Mouse (Mus musculus) megakaryocyte progenitor cell, adult 5-6 weeks (primary cell): ENCODE measurements around the gene Mb. TPM values are rescaled to one million over a fixed set of nuclear protein-coding genes. Genes with fewer than 3 reads are reported as not detected.

Source experiments
- ATAC-seq: replicated peaks from 2 replicates; pipeline ENCODE4 v1.8.0; 2016; ENCODE audit warnings: mild to moderate bottlenecking, moderate TSS enrichment, inconsistent platforms; ENCODE audit not compliant: poor library complexity
- total RNA-seq, 2 experiments: library from RNA; stranded (forward) in 1 of 2; stranded (reverse) in 1 of 2; fragments of 157-497, 149-512 nt in 1 of 2; fragments of 200-1000 nt in 1 of 2; gene quantifications; 2 replicates each; pipeline versions ENCODE4 v1.2.3 to v1.2.4; 2015 to 2017

The Mb gene
- total RNA-seq (2015) (not detected in 2 replicates), total RNA-seq (2017) (not detected in 2 replicates)

DNA sequence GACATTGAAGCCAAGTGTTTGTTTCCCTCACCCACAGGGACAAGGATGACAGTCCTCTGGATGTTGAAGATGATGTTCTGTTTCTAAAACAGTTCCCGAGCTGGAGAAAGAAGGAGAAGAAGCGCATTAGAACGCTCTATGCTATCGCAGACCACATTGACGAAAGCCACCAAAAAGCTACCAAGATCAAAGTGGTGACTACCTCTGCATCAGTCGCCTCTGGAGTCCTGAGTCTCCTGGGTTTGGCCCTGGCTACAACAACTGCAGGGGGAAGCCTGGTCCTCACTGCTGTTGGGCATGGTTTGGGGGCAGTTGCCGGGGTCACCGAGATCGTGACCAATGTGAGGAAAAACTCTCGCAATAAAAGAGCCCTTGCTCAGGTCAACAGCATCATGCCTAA lies at the start of gene Mb:
Mb (minus strand) TSS at position 101 of the 400 bp plus-strand sequence.
- ATAC-seq: no peak

DNA sequence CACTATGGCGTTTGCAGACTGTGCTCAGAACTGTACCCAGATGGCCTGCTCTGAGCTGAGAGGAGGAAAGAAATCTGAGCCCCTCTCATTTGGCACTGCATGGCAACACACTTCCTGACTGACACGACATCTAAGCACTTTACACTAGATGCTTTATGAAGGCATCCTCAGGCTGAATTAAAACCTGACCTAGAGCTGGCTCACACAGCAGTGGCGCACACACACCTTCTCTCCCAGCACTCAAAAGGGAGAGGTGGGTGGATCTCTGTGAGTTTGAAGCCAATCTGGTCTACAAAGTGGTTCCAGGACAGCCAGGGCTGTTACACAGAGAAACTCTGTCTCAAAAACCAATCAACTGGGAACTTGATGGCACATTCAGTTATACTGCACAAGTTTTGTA lies 49.3 kb upstream of the Mb start:
- ATAC-seq: no peak

DNA sequence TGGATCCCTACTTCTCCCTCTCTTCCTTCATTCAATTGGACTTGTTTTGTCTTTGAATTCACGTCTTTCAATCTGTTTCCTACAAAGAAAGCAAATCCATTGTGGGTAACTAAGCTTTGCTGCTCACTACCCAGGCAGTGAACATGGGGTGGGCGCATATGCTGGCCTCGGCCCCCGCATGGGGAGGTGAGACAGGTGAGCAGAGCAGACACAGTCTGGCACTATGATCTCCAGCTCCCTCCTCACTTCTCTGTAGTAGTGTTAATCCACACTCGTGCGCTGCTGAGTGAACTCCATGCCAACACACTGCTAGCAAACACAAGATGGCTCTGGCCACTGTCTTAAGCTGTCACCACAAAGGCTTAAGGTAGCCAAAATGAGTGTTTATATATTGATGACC lies 46.9 kb upstream of the Mb start:
- ATAC-seq: no peak

DNA sequence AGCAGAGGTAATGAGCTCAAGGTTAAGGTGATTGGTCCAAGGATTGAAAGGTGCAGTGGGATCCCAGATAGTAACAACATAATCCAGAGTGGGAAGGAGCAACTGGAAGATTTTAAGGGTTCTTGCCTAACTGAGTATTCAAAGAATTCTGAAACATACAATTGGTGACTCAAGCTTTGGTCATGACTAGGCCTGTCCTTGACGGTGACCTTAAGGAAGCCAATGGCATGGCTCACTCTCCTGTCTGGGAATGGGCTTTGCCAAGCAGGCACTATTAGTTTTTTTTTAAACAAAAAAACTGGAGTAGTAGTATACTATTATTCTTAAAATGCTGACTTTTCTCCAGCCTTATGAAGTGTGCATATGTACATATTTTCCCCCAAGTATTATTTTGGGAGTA lies 44.7 kb upstream of the Mb start:
- ATAC-seq: no peak

DNA sequence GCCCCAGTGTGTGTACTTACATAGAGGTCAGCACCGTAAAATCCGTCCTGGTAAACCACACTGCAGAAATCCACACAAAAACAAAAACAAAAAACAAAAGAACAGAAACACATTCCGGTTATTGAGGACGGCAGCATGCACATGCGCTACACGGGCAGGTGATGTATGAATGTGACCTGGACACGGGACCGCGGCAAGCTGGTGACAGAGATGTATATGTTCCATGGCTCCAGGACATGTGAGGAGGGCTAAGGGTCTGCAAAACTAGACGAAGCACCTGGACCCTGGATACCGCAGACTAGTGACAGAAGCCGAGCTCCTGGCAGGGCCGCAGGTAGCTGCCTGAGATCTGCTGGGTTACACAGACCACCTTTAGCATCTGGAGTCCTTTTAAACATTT lies 44.0 kb upstream of the Mb start:
- no peak for ATAC-seq

DNA sequence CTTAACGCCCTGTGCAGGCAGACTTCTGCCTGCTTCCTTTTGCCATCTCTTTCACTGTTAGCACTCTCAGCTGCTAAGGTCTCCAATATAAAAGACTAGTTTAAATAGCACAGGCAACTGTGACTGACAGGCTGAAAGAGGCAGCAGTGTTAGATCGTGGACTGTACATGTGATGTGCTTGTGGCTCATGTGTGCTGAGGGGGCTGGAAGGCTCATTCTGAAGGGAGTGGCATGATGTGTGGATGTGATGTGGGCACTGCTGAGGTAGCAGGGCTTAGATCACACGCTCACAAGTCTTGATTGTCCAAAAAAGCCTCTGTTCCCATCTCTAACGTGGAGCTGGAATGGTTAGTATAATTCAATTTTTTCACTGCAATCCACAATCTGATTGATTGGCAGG lies 40.9 kb upstream of the Mb start:
- ATAC-seq: no peak

DNA sequence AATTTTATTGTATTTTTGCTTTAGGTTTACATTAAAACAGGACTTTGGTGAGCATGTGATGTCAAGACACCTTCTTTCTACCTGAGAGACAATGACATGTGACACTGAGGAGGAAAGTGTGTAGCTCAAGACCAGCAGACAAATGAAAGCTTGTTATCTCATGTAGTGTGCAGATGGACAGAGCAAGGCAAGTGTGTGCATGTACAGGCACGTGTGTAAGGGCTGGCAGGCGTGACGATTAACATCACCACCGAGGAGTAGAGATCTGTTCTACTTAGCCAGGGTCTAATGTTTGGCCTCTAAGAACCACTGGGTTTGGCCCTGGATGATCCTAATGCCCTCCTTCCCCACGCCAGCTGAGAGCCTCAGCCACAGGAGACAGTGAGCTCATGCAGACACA lies 40.1 kb upstream of the Mb start:
- ATAC-seq: no peak

DNA sequence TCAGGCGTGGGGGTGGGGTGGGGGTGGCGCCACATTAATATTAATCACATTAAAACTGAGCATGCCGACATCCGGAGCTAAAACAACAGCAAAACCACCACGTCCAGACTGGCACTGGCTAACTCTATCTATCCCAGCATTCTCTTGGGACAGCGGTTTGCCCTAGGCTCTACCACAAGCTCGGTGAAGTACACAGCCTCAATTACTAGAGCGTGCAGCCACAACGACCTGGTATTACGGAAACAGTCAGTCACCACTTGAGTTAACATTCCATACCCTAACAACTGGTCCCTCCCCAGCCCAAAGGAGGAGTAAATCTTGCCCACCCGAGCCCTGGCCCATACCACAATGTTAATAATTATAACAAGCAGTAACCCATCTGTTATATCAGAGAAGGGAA lies 38.8 kb upstream of the Mb start:
- no peak for ATAC-seq

DNA sequence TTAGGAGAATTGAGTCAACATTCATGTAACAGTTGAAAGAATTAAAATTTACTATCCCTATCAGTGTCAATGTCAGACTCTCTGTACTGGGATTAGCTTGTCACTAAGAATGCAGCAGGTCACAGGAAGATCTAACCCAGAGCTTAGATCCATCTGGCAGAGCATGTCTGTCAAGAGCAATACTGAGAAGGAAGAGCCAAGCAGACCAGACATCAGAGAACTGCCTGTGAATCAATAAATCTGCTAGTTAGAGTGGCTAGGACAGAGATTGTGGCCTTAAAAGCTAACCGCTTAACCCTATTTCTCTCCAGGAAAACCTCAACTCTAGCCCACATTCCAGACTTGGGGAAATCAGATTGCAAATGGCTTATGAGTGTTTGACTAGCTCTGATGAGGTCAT lies 36.0 kb upstream of the Mb start:
- no peak for ATAC-seq

DNA sequence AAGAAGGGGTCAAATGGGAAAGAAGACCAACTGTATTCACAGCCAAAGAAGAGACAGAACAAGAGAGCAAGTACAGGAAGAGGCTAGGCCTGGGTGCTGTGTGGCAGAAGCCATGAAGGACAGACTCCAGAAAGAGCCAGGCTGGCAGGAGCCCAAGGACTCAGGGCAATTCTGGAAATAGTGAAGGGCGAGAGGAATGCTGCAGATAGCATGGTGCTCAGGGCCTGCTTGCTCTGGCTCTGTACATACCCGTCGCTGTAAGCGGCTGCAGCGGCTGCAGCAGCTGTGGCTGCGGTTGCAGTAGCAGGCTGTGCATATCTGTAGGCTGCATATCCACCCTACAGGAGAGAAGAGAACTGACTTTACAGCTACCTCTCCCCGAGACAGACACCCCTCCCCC lies 35.3 kb upstream of the Mb start:
- no peak for ATAC-seq

DNA sequence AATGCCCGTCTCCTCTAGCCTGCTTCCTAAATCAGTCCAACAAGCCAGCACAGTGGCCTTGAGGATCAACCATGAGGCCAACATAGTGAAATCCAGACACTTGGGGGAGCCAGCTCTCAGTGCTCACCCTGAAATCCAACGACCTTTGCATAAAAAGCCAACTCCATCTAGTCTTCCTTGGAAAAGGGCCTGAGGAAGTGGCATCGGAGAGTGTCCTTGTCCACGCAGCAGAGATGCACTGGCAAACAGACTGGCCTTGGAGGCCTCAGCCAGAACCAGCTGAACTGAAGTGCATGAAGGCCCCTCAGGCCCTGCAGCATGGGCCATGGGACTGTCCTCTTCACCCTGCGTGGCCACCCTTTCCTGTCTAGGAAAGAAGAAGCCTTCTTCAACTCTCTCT lies 31.0 kb upstream of the Mb start:
- no peak for ATAC-seq

DNA sequence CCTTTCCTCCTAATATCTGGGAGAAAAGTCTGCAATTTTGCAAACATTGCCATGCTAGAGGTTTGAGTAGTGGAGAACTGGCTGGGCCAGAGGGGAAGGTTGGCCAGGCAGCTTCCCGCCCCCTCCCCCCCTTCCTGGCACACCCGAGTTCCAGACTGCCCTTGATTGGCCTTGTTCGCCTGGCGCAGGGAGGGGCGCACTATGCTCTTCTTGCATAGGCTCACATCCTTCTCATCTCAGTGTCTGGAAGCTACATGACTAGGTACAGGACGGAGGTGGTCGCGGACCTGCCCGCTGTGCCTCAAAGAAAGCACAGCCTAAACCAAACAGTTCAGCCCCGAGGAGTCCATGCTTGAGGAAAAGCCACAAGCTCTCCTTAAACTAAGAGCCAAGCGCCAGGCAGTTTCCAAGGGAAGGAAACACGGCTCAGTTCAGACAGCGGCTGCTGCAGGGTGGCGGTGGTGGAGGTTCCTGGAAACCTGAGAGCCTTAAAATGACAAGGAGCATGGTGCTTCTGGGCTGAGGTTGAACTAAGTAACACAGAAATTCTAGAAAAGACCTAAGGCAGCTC lies 30.3 kb upstream of the Mb start:
- no peak for ATAC-seq

DNA sequence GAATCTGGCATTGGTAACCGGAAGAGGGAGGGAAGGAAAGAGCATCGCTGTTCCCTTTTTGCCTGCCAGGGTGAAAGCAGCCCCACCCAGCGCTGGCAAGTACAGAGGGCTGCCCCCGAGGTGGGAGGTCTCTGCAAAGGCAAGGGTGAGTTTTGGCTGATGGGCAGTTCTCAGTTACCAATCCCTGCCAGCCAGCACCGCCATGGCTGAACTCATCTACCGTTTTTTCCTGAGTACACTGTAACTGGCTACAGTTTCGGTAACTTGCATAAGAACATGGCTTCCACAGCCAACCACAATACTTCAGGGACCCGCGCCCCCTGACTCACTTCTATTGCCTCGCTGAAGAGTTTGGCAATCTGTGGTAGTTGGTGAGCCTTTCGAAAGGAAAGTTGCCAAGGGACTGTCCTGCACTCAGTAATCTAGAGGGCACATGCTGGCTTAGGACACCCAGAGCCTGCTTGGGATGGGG lies 29.5 kb upstream of the Mb start:
- no peak for ATAC-seq

DNA sequence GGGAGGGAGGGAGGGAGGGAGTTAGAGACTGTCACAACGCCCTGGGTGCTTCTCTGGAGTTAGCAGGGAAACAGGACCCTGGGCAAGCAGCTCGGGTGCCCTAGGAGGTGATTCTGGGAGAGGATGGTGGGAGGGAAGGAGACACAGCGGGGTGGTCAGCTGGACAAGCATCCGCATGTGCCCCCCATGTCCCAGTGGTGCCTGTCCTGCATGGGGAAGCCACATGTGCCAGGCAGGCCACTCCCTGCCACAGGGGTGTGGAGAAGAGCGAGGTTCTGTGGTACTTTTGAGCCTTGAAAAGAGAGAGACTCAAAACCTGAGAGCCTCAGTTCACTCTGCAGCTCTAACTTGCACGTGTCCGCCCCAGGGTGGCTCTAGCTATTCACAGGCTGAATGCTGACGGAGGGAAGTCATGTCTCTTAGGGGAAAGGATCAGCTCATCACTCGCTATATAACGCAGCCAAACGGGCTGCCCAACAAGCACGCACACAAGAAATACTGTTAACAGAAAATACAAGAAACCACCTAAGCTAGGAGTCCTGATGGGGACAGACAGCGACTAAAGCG lies 28.9 kb upstream of the Mb start:
- ATAC-seq: no peak

DNA sequence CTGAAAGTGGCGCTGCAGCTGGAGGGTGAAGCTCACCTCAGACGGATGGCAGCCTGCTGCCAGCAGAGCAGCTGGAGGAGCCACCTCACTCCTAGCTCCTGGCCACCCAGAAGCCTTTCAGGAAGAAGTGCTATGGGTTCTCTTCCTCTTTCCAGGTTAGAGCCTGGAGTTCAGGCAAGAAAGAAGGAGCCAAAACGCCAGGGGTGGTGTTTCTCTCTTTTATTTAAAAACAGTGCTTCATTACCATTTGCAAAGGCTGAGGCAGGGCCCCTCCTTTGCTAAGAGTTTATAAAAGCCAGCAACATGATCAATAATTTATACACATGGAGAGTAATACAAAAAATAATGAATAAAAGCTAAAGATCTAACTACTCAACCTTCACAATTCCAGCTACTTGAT lies 28.3 kb upstream of the Mb start:
- ATAC-seq: no peak

DNA sequence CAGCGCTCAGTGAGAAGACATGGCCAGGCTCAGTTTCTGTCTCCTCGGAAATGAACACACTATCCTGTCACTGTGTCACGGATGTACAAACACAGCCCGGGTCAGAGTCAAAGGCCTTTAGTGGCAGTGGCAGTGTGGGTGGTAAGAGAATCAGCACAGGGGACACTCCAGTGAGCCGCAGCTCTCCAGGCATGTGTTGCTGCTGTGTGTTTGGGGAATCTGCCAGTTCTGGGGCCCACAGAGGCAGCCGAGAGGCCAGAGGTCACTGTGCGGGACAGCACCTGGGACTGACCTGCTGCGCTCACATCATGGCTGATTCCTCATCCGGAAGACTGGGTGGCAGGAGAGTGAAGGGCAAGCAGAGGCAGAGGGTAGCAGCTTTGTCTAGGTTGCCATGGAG lies 27.4 kb upstream of the Mb start:
- ATAC-seq: no peak

DNA sequence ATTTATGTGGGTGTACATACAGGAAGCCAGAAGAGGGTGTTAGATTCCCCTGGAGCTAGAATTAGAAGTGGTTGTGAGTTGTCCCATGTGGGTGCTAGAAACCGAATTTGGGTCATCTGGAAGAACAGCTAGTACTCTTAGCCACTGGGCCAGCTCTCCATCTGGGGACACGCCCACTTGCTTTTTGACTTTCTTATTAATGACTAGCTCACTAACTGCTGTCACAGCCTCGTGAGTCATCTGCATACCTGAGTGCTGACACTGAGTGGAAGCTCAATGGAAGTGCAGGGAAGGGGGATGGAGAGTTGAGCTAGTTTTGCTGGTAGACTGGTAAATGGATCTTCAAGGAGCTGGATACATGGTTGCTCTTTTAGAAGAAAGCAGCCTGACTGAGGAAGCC lies 26.1 kb upstream of the Mb start:
- no peak for ATAC-seq

DNA sequence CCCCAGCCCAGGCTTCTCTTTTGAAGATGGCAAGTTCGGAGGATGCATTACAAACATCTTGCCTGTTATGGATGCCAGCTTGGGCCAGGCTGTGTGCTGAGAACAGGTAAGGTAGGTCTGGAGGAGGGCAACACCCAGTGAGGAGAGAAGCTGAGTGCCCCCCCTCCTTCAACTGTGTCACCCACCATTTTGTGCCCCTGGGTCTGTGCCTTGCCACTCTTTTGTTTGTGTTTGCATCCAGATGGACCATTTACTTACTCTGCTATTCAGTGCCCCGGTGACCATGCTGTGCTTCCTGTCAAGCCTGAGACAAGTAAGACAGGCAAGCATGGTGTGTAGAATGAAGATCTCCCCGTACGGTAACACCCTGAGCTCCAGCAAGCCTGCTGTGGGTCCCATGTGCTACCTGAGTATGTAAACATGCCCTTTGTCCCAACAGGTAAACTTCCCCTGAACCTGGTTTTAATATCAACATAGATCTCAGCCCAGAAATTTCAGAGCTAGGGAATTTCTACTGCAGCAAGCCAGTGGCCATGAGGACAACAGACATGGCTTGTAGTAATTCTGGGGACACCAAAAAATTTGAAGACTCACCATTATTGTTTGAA lies 22.2 kb upstream of the Mb start:
- no peak for ATAC-seq

DNA sequence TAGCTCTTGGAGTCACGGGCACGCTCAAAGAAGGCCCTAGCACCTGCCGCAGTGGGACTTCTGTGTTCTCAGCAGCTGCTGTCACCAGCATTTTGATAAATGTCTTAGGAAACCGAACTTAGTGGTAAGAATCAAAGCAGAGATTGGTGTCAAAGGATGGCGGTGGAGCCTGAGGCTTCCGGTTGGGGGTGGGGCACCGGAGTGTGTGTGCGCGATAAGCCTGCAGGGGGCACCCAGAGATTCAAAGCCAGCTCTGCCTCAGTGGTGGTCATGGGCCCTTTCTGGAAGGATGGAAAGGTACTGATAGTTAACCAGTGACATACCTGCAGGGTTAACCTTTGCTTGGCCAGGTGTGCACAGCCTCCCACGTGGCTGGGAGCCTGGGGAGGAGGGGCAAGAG lies 21.0 kb upstream of the Mb start:
- ATAC-seq: peak; percentile 63

DNA sequence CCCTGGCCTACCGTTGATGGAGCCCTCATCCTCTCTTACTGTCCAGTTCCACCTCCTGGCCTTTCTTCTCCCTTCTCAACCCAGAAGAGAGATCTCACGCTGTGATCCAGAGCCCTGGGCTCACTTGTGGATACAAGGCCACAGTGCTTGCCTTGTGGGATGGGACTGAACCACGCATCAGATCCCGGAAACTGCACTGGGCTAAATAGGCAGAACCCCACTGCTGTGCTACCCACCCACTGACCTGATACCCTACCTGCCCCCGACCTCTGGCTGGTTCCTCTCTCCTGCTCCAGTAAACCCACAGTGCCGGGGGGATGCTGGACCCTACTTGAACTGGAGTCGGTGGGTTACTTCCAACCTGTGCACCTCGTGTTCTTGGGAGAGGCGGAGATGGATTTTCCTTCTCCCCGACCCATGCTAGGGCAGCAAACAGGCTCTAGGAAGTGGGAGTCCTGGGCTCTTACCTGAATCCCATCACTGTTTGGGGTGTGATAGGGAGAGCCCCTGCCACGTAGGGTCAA lies 20.3 kb upstream of the Mb start:
- ATAC-seq: no peak

DNA sequence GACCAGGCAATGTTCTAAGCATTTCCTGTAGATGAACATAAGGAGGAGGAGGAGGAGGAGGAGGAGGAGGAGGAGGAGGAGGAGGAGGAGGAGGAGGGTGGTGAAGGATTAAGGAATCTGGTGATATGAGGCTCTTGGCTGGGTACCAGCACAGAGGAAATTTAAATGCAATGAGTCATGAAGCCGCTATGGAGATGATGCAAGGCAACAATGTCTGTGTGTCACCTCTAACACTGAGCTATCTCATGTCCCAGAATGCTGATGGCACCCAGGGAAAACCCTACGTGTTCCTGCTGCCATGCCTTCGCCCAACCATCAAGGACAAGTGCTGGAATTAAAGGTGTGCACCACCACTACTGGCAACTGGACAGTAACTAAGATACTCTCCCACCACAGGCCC lies 18.5 kb upstream of the Mb start:
- ATAC-seq: no peak

DNA sequence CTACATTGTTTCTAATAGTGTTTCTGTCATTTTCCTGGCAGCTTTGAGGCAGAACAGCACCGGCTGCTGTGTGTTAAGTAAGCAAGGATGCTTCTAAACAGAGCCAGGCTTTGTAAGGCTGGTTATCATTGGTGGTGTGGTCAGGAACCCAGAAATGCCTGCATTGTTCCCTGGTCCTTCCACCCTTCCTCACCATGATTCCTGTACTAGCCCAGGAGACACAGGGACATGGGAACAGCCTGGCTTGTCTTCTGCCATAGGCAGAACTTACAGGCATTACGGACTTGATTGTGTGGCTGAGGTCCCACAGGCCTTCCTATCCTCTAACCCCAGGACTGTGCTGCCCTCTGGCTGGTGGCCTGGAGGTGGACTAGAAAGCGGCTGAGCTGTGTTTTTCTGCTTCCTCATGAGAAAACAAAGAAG lies 18.0 kb upstream of the Mb start:
- ATAC-seq: no peak

DNA sequence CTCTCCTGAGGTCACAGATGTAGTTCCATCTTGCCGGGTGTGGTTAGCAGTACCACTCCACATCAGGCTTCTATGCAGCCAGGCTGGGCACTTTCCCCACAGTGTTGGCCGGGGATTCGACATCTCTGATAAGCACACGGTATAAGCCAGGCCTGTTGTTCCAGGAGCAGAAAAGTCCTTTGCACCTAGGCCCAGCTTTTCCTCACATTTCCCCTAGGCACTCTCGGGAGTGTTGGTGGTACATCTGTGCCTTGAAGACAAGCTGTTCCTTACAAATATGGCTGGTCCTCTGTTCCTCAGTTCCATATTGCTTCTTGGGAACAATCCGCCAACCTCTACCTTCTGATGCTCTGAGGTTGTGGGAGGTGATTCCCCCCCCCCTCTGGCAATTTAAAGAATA lies 15.8 kb upstream of the Mb start:
- no peak for ATAC-seq
